Mouse (Mus musculus): ENCODE measurements around the gene Fam234b.

DNA sequence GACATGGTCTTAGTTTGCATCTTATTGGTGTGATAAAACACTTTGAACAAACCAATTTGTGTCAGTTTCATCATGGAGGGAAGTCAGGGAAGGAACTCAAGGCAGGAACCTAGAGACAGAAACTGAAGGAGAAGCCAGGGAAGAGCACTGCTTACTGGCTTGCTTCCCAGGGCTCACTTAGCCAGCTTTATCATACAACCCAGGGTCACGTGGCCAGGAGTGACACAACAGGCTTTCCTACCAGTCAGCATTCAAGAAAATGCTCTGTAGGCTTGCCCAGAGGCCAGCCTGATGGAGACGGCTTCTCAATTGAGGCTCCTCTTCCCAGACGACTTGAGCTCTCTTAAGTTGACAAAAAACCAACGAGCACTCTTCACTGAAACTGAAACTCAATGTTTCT lies 2.9 kb upstream of the Fam234b start:
- TF ChIP-seq CTCF (IDR thresholded peaks at IDR 0.05; ENCODE audit: low read depth) (no peak), EP300 (IDR thresholded peaks at IDR 0.05; ENCODE audit: low read depth) (no peak)

All from liver, postnatal 0 days (tissue).